11 mouse cellular contexts compared by ENCODE assay signal in the genomic region with DNA sequence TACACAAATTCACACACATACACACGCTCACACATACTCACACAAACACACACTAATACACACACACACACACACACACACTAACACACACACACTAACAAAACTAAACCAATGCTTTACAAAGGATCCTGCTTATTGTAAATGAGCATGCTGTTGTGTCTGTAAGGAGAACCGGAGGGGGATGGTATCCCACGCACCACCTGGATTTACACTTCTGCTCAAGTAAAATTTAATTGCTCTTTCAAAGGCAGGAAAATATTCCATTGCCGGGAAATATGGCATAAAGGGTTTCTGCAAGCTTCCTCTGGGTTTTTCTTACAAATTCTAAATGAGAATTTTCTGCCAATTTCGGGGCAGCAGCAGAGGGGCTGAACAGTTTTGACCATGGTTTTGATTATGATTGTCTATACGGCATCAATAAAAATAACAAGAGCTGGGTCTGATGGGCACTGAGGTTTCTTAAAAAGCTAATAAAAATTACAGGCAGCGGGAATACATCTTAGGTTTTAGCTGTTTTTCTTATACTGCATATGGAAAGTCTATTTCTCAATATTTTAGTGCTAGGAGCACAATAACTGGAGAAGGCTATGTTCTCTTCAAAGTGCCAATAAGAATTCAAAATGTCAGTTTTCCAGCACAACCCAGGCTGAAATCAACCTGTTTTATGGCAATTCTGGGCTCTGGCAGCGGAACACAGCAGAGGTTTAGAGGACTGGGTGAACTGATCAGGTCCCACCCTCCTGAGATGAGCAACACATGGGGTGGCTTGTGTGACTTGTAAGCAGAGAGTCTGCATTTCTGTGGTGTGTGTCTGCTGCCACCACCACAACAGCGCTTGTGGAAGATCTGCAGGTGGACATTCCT.
DNase-seq lines count a peak whose midpoint lies in the region; ATAC-seq and TF ChIP-seq lines count a peak whose summit lies in the region.
"Had no signal": no experiment of that assay in that cellular context is flagged by ENCODE, and none has a peak within 500 bp of the region (broad histone marks: within the 10 kb centered on the region; RNA-seq: fewer than 3 reads in every experiment).

No protein-coding gene starts in this region.

- H3K4me2 ChIP-seq in heart, postnatal 0 days (ENCODE audit: low read depth, low read length) = no peak overlapping the region
- H3K4me2 ChIP-seq in heart, embryonic 12.5 days = no peak overlapping the region
- H3K4me2 ChIP-seq: lung, embryonic 15.5 days had no signal

- no peak for TF ChIP-seq EP300 in heart, postnatal 0 days (IDR thresholded peaks at IDR 0.05; ENCODE audit: low read depth)

- H3K4me1 ChIP-seq in heart, postnatal 0 days (ENCODE audit: control insufficient read depth, insufficient read depth) = no peaks in the 10 kb centered on the region
- H3K4me1 ChIP-seq in heart, embryonic 12.5 days (replicated peaks) = no peaks in the 10 kb centered on the region
- H3K4me1 ChIP-seq in hindbrain, embryonic 10.5 days (replicated peaks) = no peaks in the 10 kb centered on the region

- no peak for DNase-seq in heart, postnatal 0 days (ENCODE audit: low spot score)
- peak; percentile 65 to 76 for DNase-seq in right cerebral cortex, adult 2 months (ENCODE audit: low spot score in 2 of 2)
- DNase-seq in right cerebral cortex, postnatal 14 days = no peak
- DNase-seq in layer of hippocampus, postnatal 36 days = peak; percentile 37 to 38
- peak; percentile 83 for DNase-seq in telencephalon, adult 2 months (ENCODE audit: low read depth, low spot score)
- no peak for DNase-seq in hindbrain, embryonic 10.5 days (ENCODE audit: low spot score)
- DNase-seq: heart, adult 2 months had no signal

- no peaks in the 10 kb centered on the region for H3K27me3 ChIP-seq in heart, postnatal 0 days (ENCODE audit: control insufficient read depth, insufficient read depth, low read length)
- H3K27me3 ChIP-seq in heart, embryonic 12.5 days (replicated peaks) = peaks cover 12% of the 10 kb centered on the region
- H3K27me3 ChIP-seq in hindbrain, embryonic 10.5 days (ENCODE audit: insufficient read depth, poor library complexity, severe bottlenecking) = no peaks in the 10 kb centered on the region
- H3K27me3 ChIP-seq: CH12.LX; lung, embryonic 15.5 days had no signal

- H3K9me3 ChIP-seq in heart, postnatal 0 days (replicated peaks; ENCODE audit: control insufficient read depth, low read length) = peaks cover 5% of the 10 kb centered on the region; the same call in 1 of the 2 replicates
- H3K9me3 ChIP-seq in heart, embryonic 12.5 days (replicated peaks) = peaks cover 5% of the 10 kb centered on the region; the same call in 1 of the 2 replicates
- no peaks in the 10 kb centered on the region for H3K9me3 ChIP-seq in hindbrain, embryonic 10.5 days
- H3K9me3 ChIP-seq: lung, embryonic 15.5 days had no signal

- peak overlapping the region; percentile 15; the same call in 1 of the 2 replicates for H3K27ac ChIP-seq in heart, postnatal 0 days (ENCODE audit: low read depth)
- H3K27ac ChIP-seq in heart, embryonic 12.5 days (ENCODE audit: poor library complexity, severe bottlenecking) = no peak overlapping the region
- H3K27ac ChIP-seq in hindbrain, embryonic 10.5 days = no peak overlapping the region
- H3K27ac ChIP-seq: heart, adult 2 months had no signal

- no peak overlapping the region for H3K4me3 ChIP-seq in heart, postnatal 0 days (ENCODE audit: low read depth, low read length)
- H3K4me3 ChIP-seq in heart, embryonic 12.5 days = no peak overlapping the region
- H3K4me3 ChIP-seq in hindbrain, embryonic 10.5 days = no peak overlapping the region
- H3K4me3 ChIP-seq: heart, adult 2 months; lung, embryonic 15.5 days had no signal

- no peaks in the 10 kb centered on the region for H3K36me3 ChIP-seq in heart, postnatal 0 days (replicated peaks; ENCODE audit: control insufficient read depth, insufficient read depth, low read length)
- no peaks in the 10 kb centered on the region for H3K36me3 ChIP-seq in heart, embryonic 12.5 days
- no peaks in the 10 kb centered on the region for H3K36me3 ChIP-seq in hindbrain, embryonic 10.5 days
- H3K36me3 ChIP-seq: lung, embryonic 15.5 days had no signal

- TF ChIP-seq CTCF in heart, postnatal 0 days (IDR thresholded peaks at IDR 0.05; ENCODE audit: low read depth) = no peak

- H3K9ac ChIP-seq in heart, postnatal 0 days (replicated peaks; ENCODE audit: low read depth, low read length) = no peak overlapping the region
- no peak overlapping the region for H3K9ac ChIP-seq in heart, embryonic 12.5 days
- H3K9ac ChIP-seq: lung, embryonic 15.5 days had no signal

- 85% methylated on average over 9 of the region's 9 CpGs for WGBS in heart, postnatal 0 days
- 86% methylated on average over 9 of the region's 9 CpGs for WGBS in heart, embryonic 12.5 days
- 90% methylated on average over 9 of the region's 9 CpGs for WGBS in hindbrain, embryonic 10.5 days

- no peak for ATAC-seq in heart, postnatal 0 days (ENCODE audit: insufficient read depth, low read depth)
- no peak for ATAC-seq in heart, embryonic 12.5 days (ENCODE audit: insufficient number of reproducible peaks, low FRiP score)
- ATAC-seq: inflammation-experienced regulatory T-cells, adult 6 months had no signal

Comparison
In these comparisons a context has a peak if more than half of its experiments do, and no peak if none do; other contexts are left out.
1. DNase-seq: peak in right cerebral cortex, adult 2 months (2 of 2), layer of hippocampus, postnatal 36 days (2 of 2) and telencephalon, adult 2 months (single experiment); none in heart, postnatal 0 days (single experiment), right cerebral cortex, postnatal 14 days (single experiment) and hindbrain, embryonic 10.5 days (single experiment).